Mouse (Mus musculus) embryonic facial prominence, embryonic 10.5 days (tissue): Measurements from ENCODE around the gene Gne. TPM values are rescaled to one million over a fixed set of nuclear protein-coding genes. Genes with fewer than 3 reads are reported as not detected.

ENCODE experiments used
- DNase-seq: peaks from one replicate; pipeline ENCODE4 v3.0.0-alpha.2; 2017; ENCODE audit warnings: low spot score
- H3K27ac ChIP-seq: fragments of 300-500 bp; sonication (generic); replicated peaks from 2 replicates; pipeline ENCODE4 v1.5.1; 2016; ENCODE audit warnings: mild to moderate bottlenecking
- H3K27me3 ChIP-seq: fragments of 300-500 bp; sonication (generic); replicated peaks from 2 replicates; pipeline ENCODE4 v1.6.1; 2016; ENCODE audit warnings: low read depth, mild to moderate bottlenecking; ENCODE audit not compliant: poor library complexity, severe bottlenecking
- H3K36me3 ChIP-seq: fragments of 300-500 bp; sonication (generic); replicated peaks from 2 replicates; pipeline ENCODE4 v1.6.1; 2016; ENCODE audit warnings: mild to moderate bottlenecking, moderate library complexity
- H3K4me1 ChIP-seq: fragments of 300-500 bp; sonication (generic); 2 replicates; pipeline ENCODE4 v1.6.1; 2016
- H3K4me3 ChIP-seq: fragments of 300-500 bp; sonication (generic); 2 replicates; pipeline ENCODE4 v1.5.1; 2016; ENCODE audit warnings: mild to moderate bottlenecking, moderate library complexity
- H3K9me3 ChIP-seq: fragments of 300-500 bp; sonication (generic); 2 replicates; pipeline ENCODE4 v1.6.1; 2016; ENCODE audit warnings: mild to moderate bottlenecking
- WGBS: fragments of 180-500 bp; shearing (Covaris S2); methylation state at CpG from one replicate; pipeline ENCODE4 v1.1.7; 2016; 5-methylcytosine and 5-hydroxymethylcytosine counted together
- polyA plus RNA-seq: library from polyadenylated mRNA; unstranded; fragments of >200 nt; fragmentation: Nextera tagmentation; extraction: Ambion mirVana; gene quantifications from 2 replicates; pipeline ENCODE4 v1.2.1, GENCODE M21; 2016

Gne gene
- polyA plus RNA-seq, result 20.5 and 20.8 TPM in 2 replicates

- no peaks in the 10 kb centered on the region for H3K9me3 ChIP-seq
- H3K27me3 ChIP-seq, result no peaks in the 10 kb centered on the region
- H3K4me1 ChIP-seq, result peaks cover 10% of the 10 kb centered on the region
- H3K27ac ChIP-seq, result no peak within 1 kb of the TSS
- no peaks in the 10 kb centered on the region for H3K36me3 ChIP-seq
- no peak for DNase-seq
- H3K4me3 ChIP-seq, result no peak within 1 kb of the TSS
- 17% methylated on average over 11 of the region's 11 CpGs for WGBS
These were observed at the start of gene Gne for GRCm38 (mm10) chr4:44083945-44084344. Gne (minus strand) TSS chr4:44084177.

- Histone ChIP-seq H3K4me1 (no peaks in the 10 kb centered on the region), H3K27ac (no peak overlapping the region), H3K9me3 (no peaks in the 10 kb centered on the region), H3K27me3 (no peaks in the 10 kb centered on the region), H3K36me3 (peaks cover 93% of the 10 kb centered on the region), H3K4me3 (no peak overlapping the region)
- WGBS, result 94% methylated on average over 12 of the region's 12 CpGs
- DNase-seq, result no peak
These were observed 42.8 kb upstream of the Gne start for GRCm38 (mm10) chr4:44126805-44127204.

DNA sequence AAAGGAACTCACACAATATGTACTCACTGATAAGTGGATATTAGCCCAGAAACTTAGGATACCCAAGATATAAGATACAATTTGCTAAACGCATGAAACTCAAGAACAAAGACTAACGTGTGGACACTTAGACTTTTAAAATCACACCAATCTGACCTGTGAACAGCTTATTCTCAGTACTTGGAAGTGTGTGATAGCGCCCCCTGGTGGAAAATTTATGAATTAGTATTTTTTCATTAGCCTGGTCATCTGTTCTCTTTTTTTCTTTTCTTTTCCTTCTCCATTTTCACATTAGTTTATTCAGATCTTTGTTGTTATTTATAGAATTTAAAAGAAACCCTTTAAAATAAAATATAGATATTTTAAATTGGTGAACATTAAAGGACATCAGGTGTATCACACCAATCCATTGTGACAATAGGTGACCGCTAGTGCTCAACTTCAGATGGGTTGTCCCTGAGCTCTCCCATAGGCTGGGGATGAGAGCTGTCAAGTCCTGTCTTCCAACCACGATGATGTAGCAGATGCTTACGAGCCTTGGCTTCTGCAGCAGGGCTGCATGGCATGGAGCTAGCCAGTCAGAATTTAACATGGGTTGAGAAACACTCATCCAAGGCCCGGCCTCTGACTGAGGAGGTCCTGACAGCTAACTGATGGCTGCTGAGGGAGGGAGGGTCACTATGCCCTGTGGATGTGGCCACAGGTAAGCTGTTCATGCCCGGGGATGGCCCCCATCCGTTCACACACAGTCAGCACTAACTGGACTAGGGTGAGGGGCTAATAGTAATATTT, 35.6 kb upstream of the Gne start:
- no peak for DNase-seq
- Histone ChIP-seq H3K27me3 (no peaks in the 10 kb centered on the region), H3K36me3 (peaks cover 25% of the 10 kb centered on the region), H3K27ac (no peak overlapping the region), H3K4me1 (0 out of 2 replicates have a peak, but pooled peaks cover 2% of the 10 kb centered on the region), H3K4me3 (no peak overlapping the region), H3K9me3 (no peaks in the 10 kb centered on the region)
- WGBS, result 54% methylated on average over 9 of the region's 9 CpGs

DNA sequence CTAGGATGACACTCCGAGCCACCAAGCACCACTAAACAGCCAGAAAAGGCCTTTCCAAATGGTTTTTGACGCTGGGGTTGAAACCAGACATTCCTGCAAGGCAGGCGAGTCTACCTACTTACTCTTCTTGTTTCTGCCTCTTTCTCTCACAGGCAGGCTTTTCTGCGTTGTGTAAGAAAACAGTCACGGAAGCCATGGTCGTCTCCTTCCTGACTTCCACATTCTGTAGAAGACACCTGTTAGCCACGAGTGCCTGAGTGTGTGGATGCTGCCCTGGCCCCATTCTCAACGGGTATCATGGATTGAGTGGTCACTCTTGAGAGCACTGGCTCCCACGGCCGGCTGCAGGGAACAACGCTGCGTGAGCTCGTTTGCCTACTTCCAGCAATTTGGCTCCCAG, 31.1 kb upstream of the Gne start:
- Histone ChIP-seq H3K27me3 (no peaks in the 10 kb centered on the region), H3K27ac (no peak overlapping the region; the same call in 1 of the 2 replicates), H3K9me3 (no peaks in the 10 kb centered on the region), H3K4me3 (no peak overlapping the region), H3K36me3 (0 out of 2 replicates have a peak, but pooled peaks cover 4% of the 10 kb centered on the region), H3K4me1 (peaks cover 19% of the 10 kb centered on the region)
- no peak for DNase-seq
- WGBS, result 88% methylated on average over 13 of the region's 13 CpGs

DNA sequence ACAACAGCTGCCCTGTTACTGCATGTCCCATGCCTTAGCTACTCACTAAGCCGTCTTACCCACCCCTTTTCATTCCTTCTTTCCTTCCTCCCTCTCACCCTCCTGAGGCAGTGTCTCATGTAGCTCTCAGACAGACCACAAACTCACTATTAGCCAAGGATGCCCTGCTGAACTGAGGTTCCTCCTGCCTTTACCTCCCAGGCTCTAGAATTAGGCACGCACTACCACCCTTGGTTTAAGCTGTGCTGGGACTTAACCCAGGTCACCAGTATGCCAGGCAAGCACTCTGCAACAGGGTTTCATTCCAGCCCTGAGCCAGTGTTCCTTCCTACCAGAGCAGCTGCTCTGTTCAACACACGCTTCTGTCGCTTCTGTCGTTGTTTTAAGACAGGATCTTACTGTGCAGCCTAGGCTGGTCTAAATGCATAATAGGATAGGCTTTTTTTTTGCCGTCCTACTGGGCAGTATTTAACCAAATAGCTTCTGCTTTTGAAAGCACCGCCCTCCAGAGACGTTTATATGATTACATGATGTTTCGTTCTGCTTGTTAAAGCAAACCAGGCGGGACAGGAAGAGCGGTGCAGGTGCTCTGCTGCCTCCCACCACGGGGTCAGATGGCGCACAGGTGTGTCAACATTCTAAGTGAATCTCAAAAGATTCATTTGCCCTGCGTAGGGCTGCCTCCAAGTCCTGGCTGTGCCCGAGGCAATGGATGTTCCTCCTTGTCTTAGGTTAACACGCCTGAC, 29.6 kb upstream of the Gne start:
- Histone ChIP-seq H3K36me3 (0 out of 2 replicates have a peak, but pooled peaks cover 4% of the 10 kb centered on the region), H3K27ac (0 out of 2 replicates have a peak overlapping the region, but pooled peaks have one; percentile 1), H3K4me3 (no peak overlapping the region), H3K27me3 (no peaks in the 10 kb centered on the region), H3K4me1 (peaks cover 19% of the 10 kb centered on the region), H3K9me3 (no peaks in the 10 kb centered on the region)
- DNase-seq, result peak; percentile 57
- 30% methylated on average over 16 of the region's 16 CpGs for WGBS

DNA sequence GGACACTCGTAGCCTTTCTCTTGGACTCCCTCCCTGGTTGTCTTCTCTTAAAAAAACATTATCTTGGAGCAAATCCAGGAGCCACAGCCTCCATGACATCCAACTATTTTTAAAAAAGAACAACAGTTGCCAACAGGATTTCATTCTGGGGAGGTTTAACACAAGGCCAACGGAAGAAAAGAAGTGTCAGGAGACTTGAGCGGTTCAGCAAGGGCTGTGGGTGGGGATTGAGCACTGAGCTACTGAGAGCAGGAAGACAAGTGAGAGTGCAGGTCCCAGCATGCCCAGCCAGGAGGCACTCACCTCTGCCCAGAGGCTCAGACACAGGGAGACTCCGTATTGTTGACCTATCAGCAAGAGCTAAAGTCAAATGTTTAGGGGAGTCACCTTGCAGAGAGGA, 28.8 kb upstream of the Gne start:
- WGBS, result 26% methylated on average over 4 of the region's 4 CpGs
- H3K9me3 ChIP-seq, result no peaks in the 10 kb centered on the region
- 0 out of 2 replicates have a peak overlapping the region, but pooled peaks have one; percentile 1 for H3K27ac ChIP-seq
- peaks cover 19% of the 10 kb centered on the region for H3K4me1 ChIP-seq
- H3K27me3 ChIP-seq, result no peaks in the 10 kb centered on the region
- H3K4me3 ChIP-seq, result no peak overlapping the region
- 0 out of 2 replicates have a peak, but pooled peaks cover 4% of the 10 kb centered on the region for H3K36me3 ChIP-seq
- DNase-seq, result peak; percentile 40

GRCm38 (mm10) chr4:44110771-44111170, 26.8 kb upstream of the Gne start:
- WGBS, result 85% methylated on average over 7 of the region's 7 CpGs
- no peak overlapping the region for H3K27ac ChIP-seq
- no peaks in the 10 kb centered on the region for H3K27me3 ChIP-seq
- no peaks in the 10 kb centered on the region for H3K9me3 ChIP-seq
- no peak for DNase-seq
- H3K36me3 ChIP-seq, result no peaks in the 10 kb centered on the region
- H3K4me1 ChIP-seq, result peaks cover 32% of the 10 kb centered on the region
- no peak overlapping the region for H3K4me3 ChIP-seq

GRCm38 (mm10) chr4:44108297-44108696, 24.3 kb upstream of the Gne start:
- no peak overlapping the region for H3K4me3 ChIP-seq
- H3K27ac ChIP-seq, result no peak overlapping the region
- H3K9me3 ChIP-seq, result no peaks in the 10 kb centered on the region
- DNase-seq, result no peak
- H3K27me3 ChIP-seq, result no peaks in the 10 kb centered on the region
- no peaks in the 10 kb centered on the region for H3K36me3 ChIP-seq
- 94% methylated on average over 6 of the region's 6 CpGs for WGBS
- H3K4me1 ChIP-seq, result peaks cover 41% of the 10 kb centered on the region

DNA sequence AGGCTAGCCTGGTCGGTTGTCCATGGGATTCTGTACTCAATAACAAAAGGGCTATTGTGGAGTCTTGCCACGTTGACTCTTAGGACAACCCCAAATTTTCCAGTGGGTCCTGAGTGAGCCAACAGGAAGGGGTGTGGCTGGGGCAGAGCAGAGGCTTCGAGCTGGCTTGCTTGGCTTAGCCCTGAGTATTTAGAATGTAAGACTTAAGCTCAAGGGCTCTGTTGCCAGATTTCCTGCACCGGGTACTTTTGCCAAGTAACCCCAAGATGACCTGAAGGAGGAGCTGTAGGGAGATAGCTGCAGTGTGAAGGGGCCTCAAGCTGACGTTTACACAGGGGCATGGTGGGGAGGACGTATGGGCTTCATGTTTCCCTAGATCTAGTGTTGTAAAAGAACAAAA, 23.4 kb upstream of the Gne start:
- Histone ChIP-seq H3K36me3 (no peaks in the 10 kb centered on the region), H3K27ac (no peak overlapping the region), H3K27me3 (no peaks in the 10 kb centered on the region), H3K4me1 (peaks cover 33% of the 10 kb centered on the region), H3K4me3 (no peak overlapping the region), H3K9me3 (no peaks in the 10 kb centered on the region)
- 49% methylated on average over 6 of the region's 6 CpGs for WGBS
- no peak for DNase-seq

DNA sequence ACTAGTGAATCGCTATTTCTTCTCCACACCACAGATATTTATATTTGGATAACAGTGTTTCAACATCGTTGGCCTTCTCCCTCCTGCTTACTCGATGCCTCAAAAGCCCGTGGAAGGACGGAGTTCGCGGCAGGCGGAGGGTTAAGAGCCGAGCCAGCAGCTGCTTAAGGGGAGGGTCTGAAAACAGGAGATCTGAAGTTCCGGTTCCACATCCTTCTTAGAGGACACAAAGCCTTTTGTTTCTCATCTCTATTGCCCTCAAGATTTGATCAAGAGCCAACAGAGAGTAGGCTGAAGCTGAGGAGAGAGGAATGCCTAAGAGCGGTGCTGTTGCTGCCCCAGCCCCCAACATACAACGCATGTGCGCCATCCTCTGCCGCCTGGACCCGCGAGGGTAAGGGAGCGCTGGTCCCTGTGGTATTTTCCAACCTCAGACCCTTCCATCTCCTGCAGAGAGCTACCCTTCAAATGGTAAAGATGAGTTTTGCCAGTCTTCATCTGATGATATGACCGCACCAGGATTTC, 22.4 kb upstream of the Gne start:
- Histone ChIP-seq H3K9me3 (no peaks in the 10 kb centered on the region), H3K27me3 (no peaks in the 10 kb centered on the region), H3K4me1 (peaks cover 33% of the 10 kb centered on the region), H3K36me3 (no peaks in the 10 kb centered on the region), H3K4me3 (peak overlapping the region; percentile 42), H3K27ac (peak overlapping the region; percentile 69)
- 22% methylated on average over 18 of the region's 18 CpGs for WGBS
- DNase-seq, result peak; percentile 50

DNA sequence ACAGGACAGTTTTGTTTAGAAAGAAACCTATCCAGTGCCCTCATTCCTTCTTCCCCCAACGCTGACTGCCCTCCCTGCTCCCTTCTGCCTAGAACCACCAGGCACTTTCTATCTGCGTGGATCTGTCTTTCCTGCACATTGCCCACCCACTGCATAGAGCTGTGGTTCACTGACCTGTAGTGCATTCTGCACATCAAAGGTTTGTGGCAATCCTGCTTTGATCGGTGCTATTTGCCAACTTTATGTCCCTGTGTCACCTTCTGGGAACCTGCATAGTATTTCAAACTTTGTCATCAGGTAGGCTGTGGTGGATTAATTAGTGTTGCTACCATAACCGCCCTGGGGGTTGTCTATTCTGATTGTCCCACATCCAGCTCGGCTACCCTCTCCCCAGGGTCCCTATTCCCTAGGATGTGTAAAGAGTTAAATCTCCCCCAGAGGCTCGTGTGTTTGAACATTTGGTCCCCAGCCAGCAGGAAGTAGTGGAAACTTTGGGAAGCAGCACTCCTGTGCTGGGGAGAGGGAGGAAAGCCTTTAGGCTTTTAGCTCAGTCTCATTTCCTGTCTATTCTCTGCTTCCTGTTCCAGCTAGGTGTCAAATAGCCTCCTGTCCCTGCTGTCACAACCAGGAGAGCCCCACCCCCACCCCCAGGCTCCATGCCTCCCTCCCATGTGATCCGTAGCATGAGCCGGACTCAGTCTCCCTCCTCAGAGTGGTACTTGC, 20.4 kb upstream of the Gne start:
- Histone ChIP-seq H3K4me3 (no peak overlapping the region; the same call in 1 of the 2 replicates), H3K27ac (peak overlapping the region; percentile 21), H3K36me3 (no peaks in the 10 kb centered on the region), H3K4me1 (peaks cover 39% of the 10 kb centered on the region), H3K9me3 (no peaks in the 10 kb centered on the region), H3K27me3 (no peaks in the 10 kb centered on the region)
- no peak for DNase-seq
- 36% methylated on average over 8 of the region's 8 CpGs for WGBS

- H3K36me3 ChIP-seq, result no peaks in the 10 kb centered on the region
- 88% methylated on average over 8 of the region's 8 CpGs for WGBS
- no peak overlapping the region for H3K4me3 ChIP-seq
- no peaks in the 10 kb centered on the region for H3K27me3 ChIP-seq
- H3K4me1 ChIP-seq, result peaks cover 39% of the 10 kb centered on the region
- no peak overlapping the region for H3K27ac ChIP-seq
- DNase-seq, result no peak
- no peaks in the 10 kb centered on the region for H3K9me3 ChIP-seq
These were observed 19.6 kb upstream of the Gne start for GRCm38 (mm10) chr4:44103620-44104019.
